Mouse (Mus musculus) heart, postnatal 0 days (tissue): ENCODE results near the gene Hrh3. TPM values are rescaled to one million over a fixed set of nuclear protein-coding genes. Genes with fewer than 3 reads are reported as not detected.

Experiments used
- ATAC-seq: fragments of 200-750 bp; cut with Nextera tagmentation; 2 replicates; pipeline ENCODE4 v1.8.0; 2017; ENCODE audit warnings: low read depth, moderate number of reproducible peaks, moderate library complexity; ENCODE audit not compliant: insufficient read depth
- DNase-seq: peaks from one replicate; pipeline ENCODE4 v3.0.0-alpha.2; 2016; ENCODE audit warnings: low spot score
- H3K27ac ChIP-seq: fragments of 300-500 bp; sonication (generic); 2 replicates; pipeline ENCODE4 v1.5.1; 2014; ENCODE audit warnings: low read depth, mild to moderate bottlenecking
- H3K27me3 ChIP-seq: fragments of 300-500 bp; sonication (generic); 2 replicates; pipeline ENCODE4 v1.6.1; 2014; ENCODE audit warnings: low read length, mixed read lengths; ENCODE audit not compliant: control insufficient read depth, insufficient read depth
- H3K36me3 ChIP-seq: fragments of 300-500 bp; sonication (generic); replicated peaks from 2 replicates; pipeline ENCODE4 v1.6.1; 2014; ENCODE audit warnings: low read length, mixed read lengths; ENCODE audit not compliant: control insufficient read depth, insufficient read depth
- H3K4me1 ChIP-seq: fragments of 300-500 bp; sonication (generic); 2 replicates; pipeline ENCODE4 v1.6.1; 2014; ENCODE audit warnings: antibody characterized with exemption; ENCODE audit not compliant: control insufficient read depth, insufficient read depth
- H3K4me2 ChIP-seq: fragments of 300-500 bp; sonication (generic); 2 replicates; pipeline ENCODE4 v1.6.1; 2014; ENCODE audit warnings: low read depth, mild to moderate bottlenecking, low read length, moderate library complexity
- H3K4me3 ChIP-seq: fragments of 300-500 bp; sonication (generic); 2 replicates; pipeline ENCODE4 v1.5.1; 2014; ENCODE audit warnings: low read depth, low read length
- H3K9ac ChIP-seq: fragments of 300-500 bp; sonication (generic); replicated peaks from 2 replicates; pipeline ENCODE4 v1.6.1; 2014; ENCODE audit warnings: low read depth, low read length, mixed read lengths
- H3K9me3 ChIP-seq: fragments of 300-500 bp; sonication (generic); replicated peaks from 2 replicates; pipeline ENCODE4 v1.6.1; 2016; ENCODE audit warnings: low read length; ENCODE audit not compliant: control insufficient read depth
- CTCF ChIP-seq: IDR thresholded peaks from 2 replicates; pipeline ENCODE4 v1.5.1; 2016; ENCODE audit warnings: antibody characterized with exemption, control low read depth, low read depth
- EP300 ChIP-seq: IDR thresholded peaks from 2 replicates; pipeline ENCODE4 v1.6.1; 2016; ENCODE audit warnings: antibody characterized with exemption, low read depth
- WGBS: fragments of 180-500 bp; shearing (Covaris S2); extraction: QIAGEN DNeasy Blood & Tissue Kit; methylation state at CpG from one replicate; pipeline ENCODE4 v1.1.7; 2014; 5-methylcytosine and 5-hydroxymethylcytosine counted together
- polyA plus RNA-seq: library from polyadenylated mRNA; unstranded; fragments of >200 nt; fragmentation: Nextera tagmentation; extraction: Ambion mirVana; gene quantifications from 2 replicates; pipeline ENCODE4 v1.2.1, GENCODE M21; 2015
- total RNA-seq: library from RNA; depleted of rRNA; stranded (reverse); fragments of >200 nt; gene quantifications from 2 replicates; pipeline ENCODE4 v1.2.3, GENCODE M21; 2014; ENCODE audit warnings: low replicate concordance

Hrh3 gene
- total and polyA plus RNA-seq, 2 experiments from 2014 or later = not detected

DNA sequence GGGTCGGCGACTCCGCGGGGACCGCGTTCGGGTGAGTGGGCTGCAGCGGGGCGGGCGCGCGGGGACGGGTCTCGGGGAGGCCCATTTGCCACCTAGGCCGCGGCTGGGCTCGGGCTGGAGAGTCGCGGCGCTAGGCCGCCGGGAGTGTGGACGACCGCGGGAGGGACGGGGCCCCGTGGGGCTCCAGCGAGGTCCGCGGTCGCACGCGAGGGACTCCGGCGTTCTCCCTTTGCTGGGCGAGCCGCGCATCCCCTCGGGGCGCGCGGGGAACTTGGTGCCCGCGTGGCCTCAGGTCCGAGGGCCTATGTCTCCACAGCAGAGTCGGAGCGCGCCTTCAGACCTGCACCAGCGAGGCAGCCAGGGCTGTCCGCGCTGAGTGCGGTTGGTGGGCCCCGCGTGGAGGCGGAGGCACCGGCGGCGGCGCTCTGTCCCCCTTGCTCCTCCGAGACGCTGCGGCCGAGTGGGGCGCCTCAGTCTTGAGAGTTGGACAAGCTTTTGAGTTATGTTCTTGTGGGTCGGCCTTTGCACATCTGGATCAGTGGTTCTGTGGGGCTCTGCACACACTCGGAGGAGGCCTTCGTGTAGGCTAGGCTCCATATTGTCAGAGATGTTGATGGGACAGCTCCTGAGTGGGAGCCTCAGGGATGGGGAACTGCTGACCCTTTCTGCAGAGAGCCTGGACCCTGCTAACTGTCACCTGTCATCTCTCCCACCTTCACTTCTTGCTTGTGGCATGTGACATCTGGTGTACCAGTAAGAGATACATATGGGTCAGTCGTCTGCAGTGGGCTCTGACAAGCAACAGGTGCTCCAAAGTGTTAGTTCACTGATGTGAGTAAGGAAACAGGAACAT, 15.4 kb upstream of the Hrh3 start:
- H3K4me3 ChIP-seq = peak overlapping the region; percentile 94
- DNase-seq (peak; percentile 27), ATAC-seq (peak; percentile 24)
- H3K27me3 ChIP-seq = no peaks in the 10 kb centered on the region
- H3K4me2 ChIP-seq = peak overlapping the region; percentile 98
- WGBS = under 1% methylated on average over 53 of the region's 68 CpGs
- no peak for TF ChIP-seq CTCF
- TF ChIP-seq EP300 = no peak
- H3K36me3 ChIP-seq = peaks cover 3% of the 10 kb centered on the region; the same call in 1 of the 2 replicates
- H3K27ac ChIP-seq = peak overlapping the region; percentile 81
- H3K4me1 ChIP-seq = peaks cover 35% of the 10 kb centered on the region
- no peaks in the 10 kb centered on the region for H3K9me3 ChIP-seq
- H3K9ac ChIP-seq = peak overlapping the region; percentile 87

DNA sequence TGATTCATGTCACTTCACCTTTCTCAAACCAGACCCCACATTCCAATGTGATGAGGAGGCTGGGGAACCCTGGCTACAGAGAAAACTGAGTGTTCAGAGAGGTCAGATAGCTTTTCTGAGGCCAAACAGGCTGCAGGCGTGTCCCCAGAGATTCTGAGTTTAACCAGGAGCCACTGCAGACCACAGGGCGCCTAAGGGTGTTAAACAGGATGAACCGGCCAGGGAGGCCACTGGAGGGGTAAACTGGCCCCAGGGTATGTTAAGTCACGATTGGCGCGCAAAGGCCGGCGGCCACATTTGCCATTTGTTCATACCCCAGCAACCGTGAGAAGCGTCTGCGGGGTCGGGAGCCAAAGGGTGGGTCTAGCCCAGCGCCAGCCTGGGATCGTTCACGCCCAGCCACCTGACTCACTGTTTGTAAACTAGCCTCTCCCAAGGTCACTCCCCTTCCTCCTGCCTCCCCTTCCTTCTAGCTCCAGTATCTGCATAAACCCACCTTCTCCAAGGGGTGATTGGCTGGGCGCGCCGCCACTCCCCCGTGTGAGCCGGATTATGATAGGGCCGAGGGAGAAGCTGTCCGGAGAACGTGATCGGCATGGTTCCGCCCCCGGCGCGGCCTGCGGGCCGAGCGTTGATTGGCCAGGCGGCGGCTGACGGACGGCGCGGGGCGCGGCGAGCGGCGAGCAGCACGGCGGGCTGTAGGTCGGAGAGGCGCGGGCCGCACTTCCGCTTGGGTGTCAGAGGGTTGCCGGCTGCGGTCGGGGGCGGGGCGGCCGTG, 14.6 kb upstream of the Hrh3 start, which contains the start of gene Osbpl2:
Gene Osbpl2 (plus strand): TSS at position 646 of the 778 bp plus-strand sequence.
- H3K4me1 ChIP-seq = peaks cover 40% of the 10 kb centered on the region
- H3K27ac ChIP-seq = peak within 1 kb of the TSS; percentile 81
- peak within 1 kb of the TSS; percentile 87 for H3K9ac ChIP-seq
- peak within 1 kb of the TSS; percentile 94 for H3K4me3 ChIP-seq
- ATAC-seq (peak; percentile 98), DNase-seq (peak; percentile 100)
- no peak for TF ChIP-seq CTCF
- H3K36me3 ChIP-seq = peaks cover 3% of the 10 kb centered on the region; the same call in 1 of the 2 replicates
- H3K27me3 ChIP-seq = no peaks in the 10 kb centered on the region
- WGBS = under 1% methylated on average over 50 of the region's 55 CpGs
- H3K9me3 ChIP-seq = no peaks in the 10 kb centered on the region
- peak within 1 kb of the TSS; percentile 98 for H3K4me2 ChIP-seq

GRCm38 (mm10) chr2:180117485-180118194, 13.4 kb upstream of the Hrh3 start:
- Histone ChIP-seq H3K27ac (no peak overlapping the region), H3K4me2 (no peak overlapping the region), H3K4me1 (peaks cover 40% of the 10 kb centered on the region), H3K9me3 (no peaks in the 10 kb centered on the region), H3K4me3 (no peak overlapping the region), H3K9ac (no peak overlapping the region), H3K27me3 (no peaks in the 10 kb centered on the region), H3K36me3 (no peaks in the 10 kb centered on the region)
- ATAC-seq = no peak
- TF ChIP-seq CTCF (no peak), EP300 (no peak)
- 20% methylated on average over 13 of the region's 13 CpGs for WGBS
- peak; percentile 25 for DNase-seq

GRCm38 (mm10) chr2:180116741-180117484, 12.6 kb upstream of the Hrh3 start:
- 69% methylated on average over 8 of the region's 8 CpGs for WGBS
- no peaks in the 10 kb centered on the region for H3K9me3 ChIP-seq
- H3K4me1 ChIP-seq = peaks cover 40% of the 10 kb centered on the region
- no peak for ATAC-seq
- DNase-seq = no peak
- no peaks in the 10 kb centered on the region for H3K36me3 ChIP-seq
- H3K27ac ChIP-seq = no peak overlapping the region
- H3K4me2 ChIP-seq = no peak overlapping the region
- no peak overlapping the region for H3K9ac ChIP-seq
- H3K4me3 ChIP-seq = no peak overlapping the region
- no peak for TF ChIP-seq CTCF
- TF ChIP-seq EP300 = no peak
- no peaks in the 10 kb centered on the region for H3K27me3 ChIP-seq

DNA sequence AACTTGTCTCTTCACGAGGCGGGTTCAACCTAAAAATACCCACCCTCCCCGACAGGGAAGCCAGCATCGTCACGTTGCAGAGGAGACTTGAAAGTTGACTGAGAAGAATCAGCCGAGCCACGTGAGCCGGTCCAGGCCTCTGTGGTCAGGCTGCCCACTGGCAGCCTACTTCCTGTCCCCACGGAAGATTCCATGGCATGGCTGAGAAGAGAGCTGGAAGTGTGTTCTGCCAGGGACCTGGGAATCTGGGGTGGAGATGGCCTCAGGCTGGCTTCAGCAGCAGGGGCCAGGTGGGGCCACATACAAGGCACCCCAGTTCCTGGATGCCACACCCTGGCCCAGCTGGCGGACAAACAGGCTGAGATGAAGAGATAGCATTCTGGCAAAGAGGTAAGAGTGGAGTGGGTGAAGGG, 11.8 kb upstream of the Hrh3 start:
- DNase-seq (no peak), ATAC-seq (no peak)
- H3K4me1 ChIP-seq = peaks cover 40% of the 10 kb centered on the region
- TF ChIP-seq EP300 = no peak
- no peak for TF ChIP-seq CTCF
- H3K4me3 ChIP-seq = no peak overlapping the region
- 32% methylated on average over 10 of the region's 10 CpGs for WGBS
- no peak overlapping the region for H3K9ac ChIP-seq
- no peak overlapping the region for H3K4me2 ChIP-seq
- H3K36me3 ChIP-seq = no peaks in the 10 kb centered on the region
- H3K27ac ChIP-seq = no peak overlapping the region
- no peaks in the 10 kb centered on the region for H3K9me3 ChIP-seq
- no peaks in the 10 kb centered on the region for H3K27me3 ChIP-seq
